Mouse (Mus musculus): ENCODE measurements at regions not wholly inside any gene's neighbourhood (a gene's known extent, or its start where the extent isn't known, plus 50 kb on each side); places are given as distances from the start of the nearest gene placed in this dataset.
A peak's percentile ranks its signal among the peaks of the same experiment; 100 is the strongest.

DNA sequence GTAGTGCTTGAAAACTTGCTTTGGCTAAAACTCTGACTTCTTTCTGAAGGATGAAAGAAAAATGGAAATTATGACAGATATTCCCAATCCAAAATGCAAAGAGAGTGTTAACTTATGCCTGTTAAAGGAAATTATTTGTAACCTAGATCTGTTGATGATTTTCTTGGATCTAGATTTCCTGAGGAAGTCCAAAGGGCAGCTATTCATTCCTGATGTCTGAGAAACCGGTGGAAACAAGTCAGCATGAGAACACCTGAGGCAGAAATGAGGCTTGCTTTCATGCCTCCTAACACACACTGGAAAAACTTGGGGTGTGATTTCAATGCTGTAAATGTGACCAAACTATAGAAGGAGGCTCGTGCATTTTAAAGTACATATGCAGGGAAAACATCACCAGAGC lies 432.9 kb upstream of the Ube2e3 start:
- ATAC-seq (ENCODE audit: poor library complexity, severe bottlenecking): no peak

- no peak for ATAC-seq (ENCODE audit: poor library complexity, severe bottlenecking)
These were observed 440.1 kb upstream of the Ube2e3 start for GRCm38 (mm10) chr2:78427659-78428336.

GRCm38 (mm10) chr2:78418561-78419338 lies 449.2 kb upstream of the Ube2e3 start:
- ATAC-seq (ENCODE audit: poor library complexity, severe bottlenecking): peak; percentile 83

DNA sequence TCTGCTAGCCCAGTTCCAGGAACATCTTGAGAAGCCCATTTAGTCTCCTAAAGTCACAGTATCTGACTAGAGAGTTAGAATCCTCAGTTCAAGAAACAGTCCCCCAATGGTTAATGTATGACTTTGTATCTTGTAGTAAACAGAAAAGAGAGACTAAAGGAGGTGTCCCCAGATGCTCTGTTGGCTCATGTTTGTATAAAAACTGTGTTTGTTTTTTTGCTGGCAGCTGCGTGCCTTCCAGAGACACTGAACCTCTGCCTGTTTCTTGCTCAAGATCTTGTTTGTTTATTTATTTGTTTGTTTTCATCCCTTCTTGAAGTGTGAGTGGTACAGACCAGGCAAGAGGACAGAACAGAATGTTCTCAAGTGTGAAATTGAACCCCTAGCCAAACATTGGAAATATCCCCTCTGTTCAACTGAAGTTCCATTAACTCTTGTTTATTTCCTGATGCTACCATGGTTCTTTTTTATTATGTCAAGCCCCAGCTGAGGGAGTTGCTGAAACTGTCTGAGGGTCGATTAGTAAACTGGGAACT lies 451.3 kb upstream of the Ube2e3 start:
- no peak for ATAC-seq (ENCODE audit: poor library complexity, severe bottlenecking)

- ATAC-seq (ENCODE audit: poor library complexity, severe bottlenecking): no peak
These were observed 454.9 kb upstream of the Ube2e3 start for GRCm38 (mm10) chr2:78412985-78413384.

- no peak for ATAC-seq (ENCODE audit: poor library complexity, severe bottlenecking)
These were observed 457.7 kb upstream of the Cwc22 start for GRCm38 (mm10) chr2:78403890-78404289.

DNA sequence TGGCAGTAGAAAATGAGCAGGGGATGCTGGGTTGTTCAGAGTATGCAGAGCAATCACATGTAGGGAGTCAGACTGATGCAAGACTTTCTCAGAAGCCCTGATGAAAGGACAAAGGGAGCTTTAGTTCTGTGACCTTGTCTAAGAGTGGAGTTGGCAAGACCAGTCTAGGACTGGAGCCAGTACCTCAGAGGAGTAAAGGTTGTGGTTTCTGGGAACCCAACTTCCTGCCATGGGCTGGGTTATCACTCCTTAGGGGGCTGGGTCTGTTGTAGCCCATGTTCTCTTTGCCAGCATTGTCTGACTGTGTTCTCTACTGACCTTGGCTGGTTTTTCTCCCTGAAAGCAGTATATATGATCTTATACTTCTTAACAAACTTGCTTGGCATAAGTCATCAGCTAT lies 453.1 kb upstream of the Cwc22 start:
- ATAC-seq (ENCODE audit: poor library complexity, severe bottlenecking): no peak

- ATAC-seq (ENCODE audit: poor library complexity, severe bottlenecking): peak; percentile 94
These were observed 450.7 kb upstream of the Cwc22 start for GRCm38 (mm10) chr2:78396924-78397323.

DNA sequence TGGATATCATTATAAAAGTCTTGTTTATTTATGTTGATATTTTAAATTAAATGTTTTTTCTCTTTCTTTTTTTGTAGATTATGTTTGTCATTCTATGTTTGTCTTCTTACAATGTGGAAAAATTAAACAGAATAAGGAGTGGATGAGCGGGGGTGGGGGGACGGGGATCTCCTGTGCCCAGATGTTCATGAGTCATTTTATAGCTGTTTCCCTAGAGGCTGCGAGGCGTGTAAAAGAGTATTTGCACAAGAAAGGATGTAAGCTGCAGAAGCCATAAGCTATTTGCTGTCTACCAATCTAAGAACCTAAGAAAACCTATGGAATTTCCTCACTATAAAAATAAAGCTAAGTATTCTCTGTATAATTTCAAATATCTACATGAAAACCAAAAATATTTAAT lies 446.9 kb upstream of the Cwc22 start:
- no peak for ATAC-seq (ENCODE audit: poor library complexity, severe bottlenecking)

DNA sequence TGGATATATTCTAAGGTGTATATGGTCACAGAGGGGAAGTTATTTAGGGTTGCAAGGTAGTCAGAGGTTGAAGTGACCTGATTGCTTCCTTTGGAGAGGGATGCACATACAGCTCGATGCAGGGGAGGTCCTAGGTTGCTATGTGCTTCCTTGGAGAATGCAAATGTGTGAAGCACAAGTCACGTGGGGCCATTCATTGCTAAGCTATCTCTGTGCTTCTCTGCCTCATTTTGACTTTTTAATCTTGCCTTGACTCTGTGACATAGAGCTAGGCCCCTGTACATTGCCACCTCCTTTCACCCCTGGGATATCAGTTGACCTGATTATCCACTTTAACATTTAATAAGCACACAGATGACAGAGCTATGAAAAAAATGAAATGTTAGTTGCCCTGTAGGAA lies 446.2 kb upstream of the Cwc22 start:
- ATAC-seq (ENCODE audit: poor library complexity, severe bottlenecking): no peak

DNA sequence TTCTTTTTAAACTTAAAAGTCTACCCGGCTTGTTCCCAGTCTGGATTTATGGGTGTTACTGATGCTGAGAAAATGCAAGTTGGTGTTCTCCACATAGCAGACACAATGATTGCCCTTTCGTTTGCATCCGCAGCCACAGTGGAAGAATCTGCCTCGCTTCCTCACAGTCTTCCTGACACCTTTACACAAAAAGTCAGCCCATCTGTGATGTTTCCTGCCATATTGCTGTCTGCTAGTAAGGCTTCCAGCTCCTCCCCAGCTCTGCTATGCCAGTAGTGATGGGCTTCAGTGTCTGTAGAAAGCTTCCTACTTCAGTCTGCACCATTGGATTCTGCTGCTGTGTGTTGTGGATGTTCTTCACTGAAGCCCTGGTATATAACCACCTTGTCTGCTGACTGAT lies 441.8 kb upstream of the Cwc22 start:
- no peak for ATAC-seq (ENCODE audit: poor library complexity, severe bottlenecking)

GRCm38 (mm10) chr2:78381234-78381633 lies 435.1 kb upstream of the Cwc22 start:
- ATAC-seq (ENCODE audit: poor library complexity, severe bottlenecking): no peak

DNA sequence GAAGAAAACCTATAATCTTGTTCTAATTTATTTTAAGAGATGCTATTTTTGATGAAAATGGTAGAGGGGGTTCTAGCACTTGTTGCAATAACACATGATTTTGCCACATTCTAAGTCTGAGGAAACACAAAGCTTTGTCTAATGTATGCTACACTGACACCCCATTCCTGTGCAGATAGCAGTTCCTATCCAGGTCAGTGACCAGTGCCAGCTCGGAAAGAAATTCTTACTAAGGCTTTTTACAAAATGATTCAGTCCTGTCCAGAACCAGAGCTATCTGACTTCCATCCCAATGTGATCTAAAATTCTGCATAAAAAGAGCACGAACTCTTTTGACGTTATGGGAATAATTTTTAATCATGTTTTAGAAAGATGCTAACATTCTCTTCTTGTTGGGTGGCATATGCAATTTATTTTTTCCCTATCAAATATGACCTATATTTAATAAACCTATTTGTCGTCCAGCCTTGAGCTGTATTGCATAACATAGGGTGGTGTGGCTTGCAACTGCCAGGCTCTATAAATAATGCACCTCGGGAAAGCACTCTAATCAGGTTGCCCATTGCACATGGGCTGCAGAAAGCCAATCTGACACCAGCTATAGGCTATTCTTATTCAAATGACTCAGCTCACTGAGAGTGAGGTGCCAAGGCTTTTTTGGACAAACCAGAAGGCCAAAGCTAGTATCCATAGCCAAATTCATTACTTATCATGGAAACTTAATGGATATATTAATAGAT lies 385.7 kb upstream of the Cwc22 start:
- ATAC-seq (ENCODE audit: poor library complexity, severe bottlenecking): no peak

DNA sequence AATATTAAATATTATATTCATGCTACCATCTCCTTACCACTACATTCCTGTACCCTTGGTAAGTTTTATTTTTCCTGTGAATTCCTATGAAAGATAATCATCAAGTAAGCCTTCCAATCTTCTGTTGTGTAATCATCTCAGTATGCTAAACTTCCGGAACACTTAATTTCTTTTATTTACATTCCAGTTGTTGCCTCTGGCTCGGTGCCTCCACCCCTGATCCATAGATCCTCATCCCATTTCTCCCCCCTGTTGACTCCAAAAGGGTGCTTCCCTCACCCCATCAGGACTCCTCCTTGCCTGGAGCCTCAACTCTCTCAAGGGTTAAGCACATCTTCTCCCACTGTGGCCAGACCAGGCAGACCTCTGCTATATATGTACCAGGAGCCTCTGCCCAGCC lies 379.9 kb upstream of the Cwc22 start:
- ATAC-seq (ENCODE audit: poor library complexity, severe bottlenecking): no peak

DNA sequence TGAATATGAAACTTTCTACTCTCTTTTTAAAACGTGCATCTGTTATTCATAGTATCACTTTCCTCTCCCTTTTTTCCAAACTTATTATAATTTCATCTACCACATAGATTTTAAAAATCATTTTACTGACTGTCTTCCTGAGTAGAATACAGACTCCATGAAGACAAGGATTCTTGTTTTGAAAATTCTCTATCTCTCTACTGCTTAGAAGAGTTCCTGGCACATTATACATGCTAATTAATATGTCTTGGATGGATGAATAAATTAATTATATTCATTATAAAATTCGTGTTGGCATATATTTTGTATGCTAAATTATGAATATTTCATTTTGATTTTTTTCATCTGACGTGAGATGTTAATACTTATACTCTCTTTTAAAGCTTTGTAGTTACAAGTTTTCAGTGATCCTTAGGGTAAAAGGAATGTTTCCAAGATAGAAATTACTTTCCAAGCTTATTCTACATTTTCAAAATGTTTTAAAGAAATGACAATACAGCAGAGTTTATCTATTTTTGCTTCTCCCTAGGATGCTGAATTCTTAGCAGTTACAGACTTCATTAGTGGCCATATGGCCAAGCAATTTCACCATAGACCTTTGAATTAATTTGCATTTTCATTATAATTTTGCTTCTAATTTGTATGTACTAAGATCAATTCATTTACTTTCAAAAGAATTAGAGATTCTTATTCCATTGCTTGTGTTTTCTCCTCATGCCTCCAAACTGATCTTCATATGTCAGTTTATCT lies 376.2 kb upstream of the Cwc22 start:
- ATAC-seq (ENCODE audit: poor library complexity, severe bottlenecking): no peak

GRCm38 (mm10) chr2:78311766-78312491 lies 365.8 kb upstream of the Cwc22 start:
- ATAC-seq (ENCODE audit: poor library complexity, severe bottlenecking): no peak

GRCm38 (mm10) chr2:78309361-78309760 lies 363.2 kb upstream of the Cwc22 start:
- ATAC-seq (ENCODE audit: poor library complexity, severe bottlenecking): no peak

DNA sequence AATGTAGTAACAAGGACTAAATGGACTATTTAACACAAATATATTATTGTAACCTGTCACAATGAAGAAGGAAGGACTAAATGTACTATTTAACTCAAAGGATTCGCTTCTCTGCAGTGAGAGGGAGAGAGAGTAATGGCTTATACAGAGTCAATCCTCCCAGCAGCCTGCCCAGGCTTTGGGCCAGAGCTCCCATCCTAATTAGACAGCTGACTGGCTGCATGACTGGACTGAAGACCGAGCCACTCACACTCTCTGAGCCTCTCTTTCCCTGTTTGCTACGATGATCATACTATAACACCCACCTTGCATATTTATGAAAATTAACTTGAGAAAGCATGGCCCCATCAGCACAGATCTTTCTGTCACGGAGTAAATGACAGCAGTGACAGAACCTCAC lies 360.7 kb upstream of the Cwc22 start:
- no peak for ATAC-seq (ENCODE audit: poor library complexity, severe bottlenecking)

DNA sequence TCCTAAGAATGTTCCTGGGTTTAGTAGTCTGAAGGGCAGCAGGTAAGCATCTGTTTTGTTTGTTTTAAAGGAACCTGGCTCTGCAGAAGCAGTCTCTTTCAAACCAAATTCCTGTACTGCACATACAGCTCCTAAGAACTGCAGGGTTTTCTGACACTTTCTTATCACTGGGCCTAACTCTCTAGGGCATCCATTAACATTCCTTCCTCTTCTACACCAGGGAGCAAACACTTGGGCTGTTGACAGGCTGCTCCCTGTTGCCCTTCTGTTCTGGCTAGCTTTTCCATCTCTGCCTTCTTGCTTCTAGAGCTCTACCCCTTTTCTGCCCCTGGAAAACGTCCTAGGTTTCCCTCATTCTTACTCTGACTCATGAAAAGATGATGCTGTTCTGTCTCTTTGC lies 345.5 kb upstream of the Cwc22 start:
- no peak for ATAC-seq (ENCODE audit: poor library complexity, severe bottlenecking)

- ATAC-seq (ENCODE audit: poor library complexity, severe bottlenecking): no peak
These were observed 338.6 kb upstream of the Cwc22 start for GRCm38 (mm10) chr2:78284806-78285205.

Measured in megakaryocyte, adult 5-6 weeks (primary cell).